Mouse (Mus musculus): ENCODE results near the gene P2ry2. TPM values are rescaled to one million over a fixed set of nuclear protein-coding genes. Genes with fewer than 3 reads are reported as not detected.
A peak's percentile ranks its signal among the peaks of the same experiment; 100 is the strongest.

The P2ry2 gene
- total RNA-seq, 2 experiments from 2014 or later = 29.5 to 41.7 TPM

- no peak overlapping the region for H3K4me3 ChIP-seq
- peak; percentile 55 for DNase-seq
- intact Hi-C loops (cut with DNase I) = no loop called here
- no peak for TF ChIP-seq CTCF (IDR thresholded peaks at IDR 0.05)
- peak overlapping the region; percentile 56 for H3K27ac ChIP-seq
These were observed 2.3 kb upstream of the P2ry2 start for GRCm38 (mm10) chr7:101014985-101015384.

- Histone ChIP-seq H3K27ac (peak overlapping the region; percentile 56), H3K4me3 (no peak overlapping the region)
- no peak for DNase-seq
- intact Hi-C loops (cut with DNase I) = no loop called here
- no peak for TF ChIP-seq CTCF (IDR thresholded peaks at IDR 0.05)
These were observed 1.4 kb upstream of the P2ry2 start for GRCm38 (mm10) chr7:101014041-101014440.

GRCm38 (mm10) chr7:101011681-101012367, 842 bp downstream of the P2ry2 start:
- peak overlapping the region; percentile 98 for H3K27ac ChIP-seq
- peak; percentile 93 for DNase-seq
- TF ChIP-seq CTCF (IDR thresholded peaks at IDR 0.05) = no peak
- H3K4me3 ChIP-seq = peak overlapping the region; percentile 91
- intact Hi-C loops (cut with DNase I) = loop anchor here (1.0 to 2.0 kb wide), 2 partner anchors 17 to 37 kb away; no protein-coding TSS in a partner anchor

GRCm38 (mm10) chr7:101010741-101011140, 1.9 kb downstream of the P2ry2 start:
- TF ChIP-seq CTCF (IDR thresholded peaks at IDR 0.05) = no peak
- no peak for DNase-seq
- intact Hi-C loops (cut with DNase I) = loop anchor here (1.0 to 2.0 kb wide), 2 partner anchors 16 to 39 kb away; no protein-coding TSS in a partner anchor
- Histone ChIP-seq H3K4me3 (peak overlapping the region; percentile 91), H3K27ac (peak overlapping the region; percentile 98)

GRCm38 (mm10) chr7:101006201-101006600, 6.5 kb downstream of the P2ry2 start:
- Histone ChIP-seq H3K27ac (peak overlapping the region; percentile 59; the same call in 1 of the 2 replicates), H3K4me3 (no peak overlapping the region)
- intact Hi-C loops (cut with DNase I) = no loop called here
- TF ChIP-seq CTCF (IDR thresholded peaks at IDR 0.05) = no peak
- no peak for DNase-seq

GRCm38 (mm10) chr7:101005119-101005518, 7.5 kb downstream of the P2ry2 start:
- Histone ChIP-seq H3K4me3 (no peak overlapping the region), H3K27ac (peak overlapping the region; percentile 59; the same call in 1 of the 2 replicates)
- intact Hi-C loops (cut with DNase I) = no loop called here

GRCm38 (mm10) chr7:101003442-101004326, 9.0 kb downstream of the P2ry2 start:
- no peak for DNase-seq
- peak overlapping the region; percentile 33 for H3K4me3 ChIP-seq
- H3K27ac ChIP-seq = peak overlapping the region; percentile 91
- no peak for TF ChIP-seq CTCF (IDR thresholded peaks at IDR 0.05)
- intact Hi-C loops (cut with DNase I) = no loop called here

More at GRCm38 (mm10) chr7:101005119-101005518, 7.5 kb downstream of the P2ry2 start:
- TF ChIP-seq CTCF (IDR thresholded peaks at IDR 0.05) = no peak
- DNase-seq = no peak

GRCm38 (mm10) chr7:101002274-101002673, 10.4 kb downstream of the P2ry2 start:
- intact Hi-C loops (cut with DNase I) = no loop called here
- no peak for TF ChIP-seq CTCF (IDR thresholded peaks at IDR 0.05)
- Histone ChIP-seq H3K4me3 (peak overlapping the region; percentile 45), H3K27ac (peak overlapping the region; percentile 91)
- peak; percentile 89 for DNase-seq

- H3K27ac ChIP-seq = peak overlapping the region; percentile 20; the same call in 1 of the 2 replicates
- no peak for TF ChIP-seq CTCF (IDR thresholded peaks at IDR 0.05)
- intact Hi-C loops (cut with DNase I) = no loop called here
- H3K4me3 ChIP-seq = no peak overlapping the region
- DNase-seq = no peak
These were observed 13.0 kb downstream of the P2ry2 start for GRCm38 (mm10) chr7:100999623-101000022.

- no peak for DNase-seq
- no peak for TF ChIP-seq CTCF (IDR thresholded peaks at IDR 0.05)
- intact Hi-C loops (cut with DNase I) = no loop called here
- no peak overlapping the region for H3K4me3 ChIP-seq
- peak overlapping the region; percentile 91 for H3K27ac ChIP-seq
These were observed 14.1 kb downstream of the P2ry2 start for GRCm38 (mm10) chr7:100998578-100998960.

GRCm38 (mm10) chr7:100997951-100998577, 14.6 kb downstream of the P2ry2 start:
- intact Hi-C loops (cut with DNase I) = no loop called here
- H3K4me3 ChIP-seq = no peak overlapping the region
- peak overlapping the region; percentile 91 for H3K27ac ChIP-seq
- TF ChIP-seq CTCF (IDR thresholded peaks at IDR 0.05) = no peak
- no peak for DNase-seq

- TF ChIP-seq CTCF (IDR thresholded peaks at IDR 0.05) = no peak
- Histone ChIP-seq H3K4me3 (no peak overlapping the region), H3K27ac (peak overlapping the region; percentile 91)
- DNase-seq = no peak
- intact Hi-C loops (cut with DNase I) = no loop called here
These were observed 15.5 kb downstream of the P2ry2 start for GRCm38 (mm10) chr7:100997215-100997614.

Measured in gastrocnemius, adult 2 months (tissue).